Mouse (Mus musculus) liver, adult 2 months (tissue): Measurements from ENCODE around the gene Mab21l1.

ENCODE experiments used
- CTCF ChIP-seq: fragments of 200-500 bp; IDR thresholded peaks from 2 replicates; pipeline ENCODE4 v1.5.1; 2011; ENCODE audit warnings: low read depth, low read length, control low read depth
- POLR2A ChIP-seq: fragments of 200-500 bp; IDR thresholded peaks from 2 replicates; pipeline ENCODE4 v1.6.1; 2011; ENCODE audit warnings: low read length, control low read depth; ENCODE audit not compliant: insufficient read depth; ENCODE audit errors: extremely low read depth

GRCm38 (mm10) chr3:55816096-55816495 lies 33.8 kb downstream of the Mab21l1 start:
- TF ChIP-seq POLR2A: no peak
- TF ChIP-seq CTCF: no peak
